Mouse (Mus musculus) G1E (cell line): ENCODE measurements around the gene Gm765. TPM values are rescaled to one million over a fixed set of nuclear protein-coding genes. Genes with fewer than 3 reads are reported as not detected.

ENCODE experiments used
- ATAC-seq: 2 replicates; pipeline ENCODE4 v1.8.0; 2016; ENCODE audit warnings: mild to moderate bottlenecking; ENCODE audit not compliant: insufficient number of reproducible peaks, poor library complexity, low FRiP score, severe bottlenecking; ENCODE audit errors: extremely low read depth
- DNase-seq: peaks from one replicate; pipeline ENCODE4 v3.0.0; 2012; ENCODE audit warnings: low spot score
- H3K27me3 ChIP-seq: 2 replicates; pipeline ENCODE4 v1.6.1; 2012; ENCODE audit warnings: mild to moderate bottlenecking, low read length, inconsistent platforms; ENCODE audit not compliant: insufficient read depth
- H3K36me3 ChIP-seq: replicated peaks from 2 replicates; pipeline ENCODE3; 2012; ENCODE audit warnings: mild to moderate bottlenecking, inconsistent platforms
- H3K4me1 ChIP-seq: 2 replicates; pipeline ENCODE4 v1.6.1; 2012; ENCODE audit warnings: low read depth, low read length, inconsistent platforms, mixed read lengths; ENCODE audit not compliant: insufficient read depth
- H3K4me3 ChIP-seq: 2 replicates; pipeline ENCODE4 v1.5.1; 2012; ENCODE audit warnings: low read depth, mild to moderate bottlenecking, inconsistent platforms, low read length, moderate library complexity, mixed read lengths
- H3K9me3 ChIP-seq: replicated peaks from 2 replicates; pipeline ENCODE4 v1.6.1; 2012; ENCODE audit warnings: inconsistent platforms
- CTCF ChIP-seq: IDR thresholded peaks from 2 replicates; pipeline ENCODE4 v1.5.1; 2012; ENCODE audit warnings: low read depth, low read length, inconsistent platforms, mixed read lengths
- GATA1 ChIP-seq: IDR thresholded peaks from 2 replicates; pipeline ENCODE4 v1.6.1; 2012; ENCODE audit warnings: borderline replicate concordance, low read length, inconsistent platforms, mixed read lengths
- GATA2 ChIP-seq: IDR thresholded peaks from 2 replicates; pipeline ENCODE4 v1.6.1; 2012; ENCODE audit warnings: low read depth, low read length, inconsistent platforms, borderline replicate concordance
- POLR2AphosphoS5 ChIP-seq: IDR thresholded peaks from 2 replicates; pipeline ENCODE4 v1.6.1; 2012; ENCODE audit warnings: low read depth, low read length, inconsistent platforms; ENCODE audit not compliant: insufficient replicate concordance
- TAL1 ChIP-seq: conservative IDR thresholded peaks from 2 replicates; pipeline ENCODE4 v1.6.1; 2012; ENCODE audit warnings: low read depth, low read length, inconsistent platforms, mixed read lengths
- polyA plus RNA-seq: library from polyadenylated mRNA; stranded (reverse); fragments of >175 nt; gene quantifications from 2 replicates; pipeline ENCODE4 v1.2.3, GENCODE M21; 2012
- total RNA-seq, 2 experiments: library from RNA; stranded (forward) in 1 of 2; stranded (reverse) in 1 of 2; fragments of 200-1000 nt in 1 of 2; fragments of >200 nt in 1 of 2; fragmentation: Nextera tagmentation in 1 of 2; gene quantifications; 2 replicates each; pipeline ENCODE4 v1.2.3; 2014 to 2017

Gene Gm765
- total and polyA plus RNA-seq, 3 experiments: 0.16 TPM; not detected in 2

DNA sequence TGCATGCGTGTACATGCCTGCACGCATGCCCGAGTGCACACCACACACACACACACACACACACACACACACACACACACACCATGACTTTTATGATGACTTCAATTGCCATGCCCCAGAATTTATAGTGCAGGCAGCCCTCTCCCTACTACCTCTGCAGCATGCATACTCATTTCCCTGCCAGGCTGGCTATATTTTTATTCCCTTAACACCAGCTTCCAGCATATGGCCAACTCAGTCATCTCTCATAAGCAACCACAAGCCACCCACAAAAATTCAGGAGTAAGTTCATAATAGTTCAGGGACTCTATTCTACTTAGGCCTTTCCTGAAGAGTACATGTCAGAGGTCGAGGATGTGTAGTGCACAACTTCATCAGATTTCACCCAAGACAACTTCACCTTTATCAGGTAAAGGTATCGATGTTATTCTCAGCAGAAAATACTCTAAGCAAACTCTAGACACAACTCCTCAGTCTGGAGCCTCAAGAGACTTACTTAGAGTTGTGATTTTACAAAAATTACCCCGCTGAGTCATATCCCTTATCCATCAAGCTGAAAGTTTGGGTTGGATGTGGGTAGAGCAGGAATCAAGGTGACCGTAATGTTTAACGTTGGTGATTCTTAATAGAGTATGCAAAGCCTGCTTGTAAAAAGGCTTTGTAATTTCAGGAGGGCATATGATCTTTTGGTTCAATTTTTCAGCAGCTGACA is 101.8 kb downstream of the Gm765 start:
- H3K4me3 ChIP-seq: no peak overlapping the region

DNA sequence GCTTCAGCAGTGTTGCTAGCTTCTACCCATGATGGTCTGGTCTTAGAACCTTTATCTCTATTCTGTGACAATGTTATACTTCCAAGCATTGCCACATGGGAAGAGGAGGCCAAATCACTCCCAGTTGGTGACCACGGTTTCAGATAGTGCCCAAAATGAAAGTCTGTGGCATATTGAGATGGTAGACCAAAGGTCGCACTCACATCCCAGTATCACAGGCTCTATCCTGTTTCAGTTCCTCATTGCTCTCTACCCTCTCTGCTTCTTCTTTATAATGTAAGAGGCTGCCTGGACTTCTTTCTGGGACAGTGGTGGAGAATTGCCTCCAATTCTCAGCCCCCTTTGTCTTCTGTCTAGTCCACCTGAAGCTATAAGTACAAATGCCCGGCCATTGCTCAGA is 108.5 kb downstream of the Gm765 start:
- Histone ChIP-seq H3K4me3 (no peak overlapping the region), H3K36me3 (no peaks in the 10 kb centered on the region), H3K27me3 (no peaks in the 10 kb centered on the region), H3K4me1 (no peaks in the 10 kb centered on the region), H3K9me3 (peaks cover 20% of the 10 kb centered on the region)
- ATAC-seq: no peak
- no peak for DNase-seq
- TF ChIP-seq GATA2 (no peak), POLR2AphosphoS5 (no peak), TAL1 (no peak), GATA1 (no peak), CTCF (no peak)

More for the DNA sequence above, 101.8 kb downstream of the Gm765 start:
- H3K9me3 ChIP-seq: peaks cover 23% of the 10 kb centered on the region
- DNase-seq (no peak), ATAC-seq (no peak)
- H3K27me3 ChIP-seq: no peaks in the 10 kb centered on the region
- no peaks in the 10 kb centered on the region for H3K36me3 ChIP-seq
- no peaks in the 10 kb centered on the region for H3K4me1 ChIP-seq
- TF ChIP-seq POLR2AphosphoS5 (no peak), CTCF (no peak), GATA1 (no peak), TAL1 (no peak), GATA2 (no peak)

DNA sequence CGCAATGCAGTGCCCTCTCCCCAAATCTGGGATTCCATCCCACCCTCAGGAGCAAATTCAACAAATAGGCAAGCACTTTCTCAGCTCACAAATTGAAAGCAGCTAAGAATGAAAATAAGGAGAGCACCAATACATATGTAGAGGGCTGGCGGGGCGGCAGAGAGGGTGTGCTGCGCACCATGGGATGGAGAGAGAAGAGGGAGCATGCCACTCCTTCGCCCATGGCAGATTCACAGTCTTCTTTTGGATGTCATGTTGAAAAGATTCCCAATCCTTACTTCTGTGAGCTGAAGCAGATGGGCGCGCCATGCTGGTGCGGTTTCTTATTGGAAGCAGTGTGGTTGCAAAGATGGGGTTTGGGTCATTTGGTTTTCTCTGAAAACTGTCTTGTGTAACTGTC is 118.6 kb downstream of the Gm765 start:
- ATAC-seq: no peak
- Histone ChIP-seq H3K27me3 (no peaks in the 10 kb centered on the region), H3K4me3 (no peak overlapping the region), H3K4me1 (no peaks in the 10 kb centered on the region), H3K36me3 (no peaks in the 10 kb centered on the region), H3K9me3 (peaks cover 21% of the 10 kb centered on the region)
- no peak for DNase-seq
- no peak for TF ChIP-seq CTCF
- no peak for TF ChIP-seq POLR2AphosphoS5
- no peak for TF ChIP-seq TAL1
- no peak for TF ChIP-seq GATA1
- no peak for TF ChIP-seq GATA2

DNA sequence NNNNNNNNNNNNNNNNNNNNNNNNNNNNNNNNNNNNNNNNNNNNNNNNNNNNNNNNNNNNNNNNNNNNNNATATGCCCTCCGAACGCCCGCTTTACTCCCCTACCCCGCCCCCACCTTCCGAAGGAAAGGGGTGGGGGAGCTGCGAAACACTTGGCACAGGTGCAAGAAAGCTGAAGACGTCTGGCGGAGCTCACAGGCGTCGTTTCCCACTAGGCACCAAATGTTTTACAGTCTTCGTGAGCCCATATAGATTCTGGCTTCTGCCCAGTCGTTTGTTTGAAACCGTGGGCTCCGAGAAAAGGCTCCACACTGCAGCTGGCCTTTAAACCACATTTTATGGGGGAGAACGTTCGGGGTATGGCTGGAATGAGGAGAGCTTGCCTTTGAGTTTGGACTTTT is 120.6 kb downstream of the Gm765 start:
- H3K4me1 ChIP-seq: no peaks in the 10 kb centered on the region
- H3K36me3 ChIP-seq: no peaks in the 10 kb centered on the region
- TF ChIP-seq GATA1: no peak
- TF ChIP-seq GATA2: no peak
- no peak for TF ChIP-seq POLR2AphosphoS5
- no peak for TF ChIP-seq CTCF
- no peak for TF ChIP-seq TAL1
- H3K27me3 ChIP-seq: no peaks in the 10 kb centered on the region
- DNase-seq (no peak), ATAC-seq (no peak)
- H3K4me3 ChIP-seq: no peak overlapping the region
- peaks cover 19% of the 10 kb centered on the region for H3K9me3 ChIP-seq

DNA sequence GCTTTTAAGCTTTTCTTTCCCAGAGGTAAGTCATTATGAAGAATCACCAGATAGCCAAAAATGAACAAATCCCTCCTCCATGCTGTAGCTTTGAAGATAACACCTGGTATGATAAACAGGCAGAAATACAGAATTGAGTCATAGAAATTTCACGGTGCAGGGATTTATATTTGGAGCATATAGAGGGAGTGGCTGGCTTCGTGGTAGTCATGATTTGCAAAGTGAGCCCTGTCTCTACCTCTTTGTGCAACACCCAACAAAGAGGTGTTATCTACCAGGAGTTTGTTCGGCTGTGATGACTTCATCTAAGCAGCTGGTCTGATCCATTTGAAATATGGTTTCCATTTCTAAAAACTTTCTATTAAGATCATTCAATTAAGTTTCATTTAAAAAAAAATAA is 130.3 kb downstream of the Gm765 start:
- no peak overlapping the region for H3K4me3 ChIP-seq
- TF ChIP-seq GATA2 (no peak), POLR2AphosphoS5 (no peak), TAL1 (no peak), GATA1 (no peak)
- no peak for DNase-seq
- H3K4me1 ChIP-seq: no peaks in the 10 kb centered on the region
- no peaks in the 10 kb centered on the region for H3K36me3 ChIP-seq
- H3K27me3 ChIP-seq: no peaks in the 10 kb centered on the region
- no peak for ATAC-seq
- peaks cover 8% of the 10 kb centered on the region for H3K9me3 ChIP-seq

DNA sequence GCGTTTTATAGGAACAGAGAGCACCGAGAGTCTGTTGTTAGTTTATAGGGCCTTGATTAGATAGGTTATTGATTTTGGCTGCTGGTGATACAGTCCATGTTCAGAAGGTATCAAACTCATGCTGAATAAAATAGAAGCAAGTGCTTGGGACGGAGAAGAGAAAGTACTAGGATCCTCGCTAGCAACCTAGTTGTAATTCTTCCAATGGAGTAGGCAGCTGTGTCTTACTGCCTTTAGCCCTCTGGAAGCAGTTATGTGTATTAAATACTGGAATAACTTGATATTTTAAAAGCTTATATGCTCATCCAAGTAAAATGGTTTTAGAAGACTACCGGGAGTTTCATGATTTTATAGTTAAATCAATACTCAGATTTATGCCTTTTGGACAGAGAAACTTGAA is 132.3 kb downstream of the Gm765 start:
- DNase-seq (no peak), ATAC-seq (no peak)
- H3K27me3 ChIP-seq: no peaks in the 10 kb centered on the region
- H3K4me3 ChIP-seq: no peak overlapping the region
- H3K36me3 ChIP-seq: no peaks in the 10 kb centered on the region
- H3K4me1 ChIP-seq: no peaks in the 10 kb centered on the region
- peaks cover 16% of the 10 kb centered on the region for H3K9me3 ChIP-seq
- no peak for TF ChIP-seq GATA1

DNA sequence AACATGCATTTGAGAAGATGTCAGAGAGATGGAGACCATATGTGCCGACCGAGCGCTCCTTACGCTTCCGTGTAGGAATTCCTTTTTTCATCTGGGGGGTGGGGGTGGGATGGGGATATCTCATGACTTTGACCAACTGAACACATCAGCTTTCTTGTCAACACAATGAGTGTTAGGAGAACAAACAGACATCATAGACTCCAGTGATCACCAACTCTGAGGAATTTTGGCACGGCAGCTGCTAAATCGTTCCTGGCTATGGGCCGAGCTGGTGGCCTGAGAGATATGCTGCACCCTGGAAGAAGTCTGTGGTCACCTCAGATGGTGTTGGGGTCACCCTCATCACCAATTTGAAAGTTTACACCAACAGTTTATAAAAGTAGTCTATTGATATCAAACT is 134.5 kb downstream of the Gm765 start:
- no peaks in the 10 kb centered on the region for H3K36me3 ChIP-seq
- no peaks in the 10 kb centered on the region for H3K4me1 ChIP-seq
- no peak for DNase-seq
- peaks cover 16% of the 10 kb centered on the region for H3K9me3 ChIP-seq
- TF ChIP-seq TAL1 (no peak), POLR2AphosphoS5 (no peak), CTCF (no peak)
- ATAC-seq: no peak
- no peak overlapping the region for H3K4me3 ChIP-seq
- no peaks in the 10 kb centered on the region for H3K27me3 ChIP-seq
